Mouse (Mus musculus) forebrain, embryonic 10.5 days (tissue): ENCODE data around the gene Litaf. TPM values are rescaled to one million over a fixed set of nuclear protein-coding genes. Genes with fewer than 3 reads are reported as not detected.

Source experiments
- DNase-seq: peaks from one replicate; pipeline ENCODE4 v3.0.0-alpha.2; 2017; ENCODE audit warnings: low spot score; ENCODE audit errors: extremely low spot score
- H3K27ac ChIP-seq: fragments of 300-500 bp; sonication (generic); 2 replicates; pipeline ENCODE4 v1.5.1; 2016; ENCODE audit warnings: mild to moderate bottlenecking
- H3K27me3 ChIP-seq: fragments of 300-500 bp; sonication (generic); 2 replicates; pipeline ENCODE4 v1.6.1; 2016; ENCODE audit warnings: mild to moderate bottlenecking; ENCODE audit not compliant: poor library complexity, severe bottlenecking
- H3K36me3 ChIP-seq: fragments of 300-500 bp; sonication (generic); replicated peaks from 2 replicates; pipeline ENCODE4 v1.6.1; 2016; ENCODE audit warnings: mild to moderate bottlenecking, moderate library complexity
- H3K4me1 ChIP-seq: fragments of 300-500 bp; sonication (generic); 2 replicates; pipeline ENCODE4 v1.6.1; 2016
- H3K4me3 ChIP-seq: fragments of 300-500 bp; sonication (generic); 2 replicates; pipeline ENCODE4 v1.5.1; 2016; ENCODE audit warnings: mild to moderate bottlenecking, moderate library complexity
- H3K9me3 ChIP-seq: fragments of 300-500 bp; sonication (generic); 2 replicates; pipeline ENCODE4 v1.6.1; 2016; ENCODE audit warnings: mild to moderate bottlenecking, moderate library complexity
- WGBS: fragments of 180-500 bp; shearing (Covaris S2); methylation state at CpG from one replicate; pipeline ENCODE4 v1.1.7; 2016; 5-methylcytosine and 5-hydroxymethylcytosine counted together
- microRNA-seq: library from miRNA; unstranded; fragments of <30 nt; microRNA quantifications from one replicate; pipeline ENCODE4, GENCODE M21; 2017
- polyA plus RNA-seq: library from polyadenylated mRNA; unstranded; fragments of >200 nt; fragmentation: Nextera tagmentation; extraction: Ambion mirVana; gene quantifications from 2 replicates; pipeline ENCODE4 v1.2.1, GENCODE M21; 2016

The Litaf gene
- polyA plus RNA-seq, 1 experiment from 2014 or later: 61.7 TPM

DNA sequence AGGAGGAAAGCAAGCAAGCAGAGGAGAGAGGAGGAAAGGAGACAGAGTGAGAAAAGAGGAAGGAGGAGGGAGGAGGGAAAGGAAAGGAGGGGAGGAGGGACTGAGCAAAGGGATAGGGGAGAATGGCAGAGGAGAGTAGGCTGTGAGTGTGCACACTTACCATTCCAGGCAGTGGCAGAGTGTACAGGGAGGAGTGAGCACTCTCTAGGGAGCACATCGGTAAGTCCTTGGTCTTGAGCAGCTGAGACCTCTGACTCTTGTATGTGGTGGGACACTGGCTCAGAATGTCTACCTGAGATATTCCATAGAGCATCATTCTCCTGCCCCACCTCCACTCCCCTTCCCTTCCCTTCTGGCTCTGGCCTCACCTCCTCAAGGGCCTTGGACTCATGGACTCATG lies 131.9 kb downstream of the Litaf start:
- WGBS: 93% methylated on average over 1 of the region's 1 CpGs
- H3K27ac ChIP-seq: no peak overlapping the region
- no peak overlapping the region for H3K4me3 ChIP-seq
- DNase-seq: no peak
- H3K36me3 ChIP-seq: no peaks in the 10 kb centered on the region
- peaks cover 13% of the 10 kb centered on the region for H3K4me1 ChIP-seq
- no peaks in the 10 kb centered on the region for H3K27me3 ChIP-seq
- peaks cover 13% of the 10 kb centered on the region for H3K9me3 ChIP-seq

DNA sequence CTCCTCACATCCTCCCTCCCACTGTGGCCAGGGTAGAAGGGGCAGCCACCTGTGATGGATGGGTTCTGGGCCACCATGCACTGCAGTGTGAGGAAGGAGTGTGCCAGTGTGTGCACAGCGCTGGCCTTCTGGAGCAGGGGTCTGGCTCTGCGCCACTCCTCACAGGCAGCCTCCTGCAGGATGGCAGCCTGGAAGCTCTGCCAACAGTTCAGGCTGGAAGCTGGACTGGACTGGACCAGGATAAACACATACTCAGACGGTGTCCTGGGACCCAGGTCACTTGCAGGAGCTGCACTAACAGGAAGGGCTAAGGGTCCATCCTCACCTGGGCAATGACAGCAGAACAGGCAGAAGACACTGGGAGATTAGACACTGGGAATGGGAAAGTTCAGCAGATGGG lies 132.6 kb downstream of the Litaf start:
- 90% methylated on average over 3 of the region's 3 CpGs for WGBS

DNA sequence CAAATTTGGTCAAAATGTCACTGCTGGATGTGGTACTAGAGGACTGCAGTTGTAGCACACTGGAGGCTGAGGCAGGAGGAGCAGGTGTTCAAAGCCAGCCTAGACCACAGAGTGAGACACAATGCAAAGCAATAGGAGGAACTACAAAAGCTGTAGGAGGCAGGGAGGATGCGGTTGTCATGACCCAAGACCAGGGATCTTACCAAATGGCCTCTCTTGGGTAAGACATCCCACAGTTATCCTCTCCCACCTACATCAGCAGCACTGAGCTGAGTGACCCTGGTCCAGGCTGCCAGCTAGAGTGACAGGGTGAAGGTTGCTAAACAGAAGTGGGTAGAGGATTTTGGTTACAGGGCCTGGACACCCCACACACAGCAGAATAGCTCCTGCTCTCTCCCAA lies 138.9 kb downstream of the Litaf start:
- H3K36me3 ChIP-seq: no peaks in the 10 kb centered on the region
- peaks cover 13% of the 10 kb centered on the region for H3K9me3 ChIP-seq
- H3K4me3 ChIP-seq: no peak overlapping the region
- no peak for DNase-seq
- H3K27ac ChIP-seq: no peak overlapping the region
- no peaks in the 10 kb centered on the region for H3K4me1 ChIP-seq
- WGBS: 78% methylated on average over 1 of the region's 1 CpGs
- no peaks in the 10 kb centered on the region for H3K27me3 ChIP-seq

More for the DNA sequence above, 132.6 kb downstream of the Litaf start:
- Histone ChIP-seq H3K36me3 (no peaks in the 10 kb centered on the region), H3K27ac (no peak overlapping the region; the same call in 1 of the 2 replicates), H3K9me3 (peaks cover 13% of the 10 kb centered on the region), H3K4me3 (no peak overlapping the region), H3K27me3 (no peaks in the 10 kb centered on the region), H3K4me1 (peaks cover 13% of the 10 kb centered on the region)
- DNase-seq: no peak

DNA sequence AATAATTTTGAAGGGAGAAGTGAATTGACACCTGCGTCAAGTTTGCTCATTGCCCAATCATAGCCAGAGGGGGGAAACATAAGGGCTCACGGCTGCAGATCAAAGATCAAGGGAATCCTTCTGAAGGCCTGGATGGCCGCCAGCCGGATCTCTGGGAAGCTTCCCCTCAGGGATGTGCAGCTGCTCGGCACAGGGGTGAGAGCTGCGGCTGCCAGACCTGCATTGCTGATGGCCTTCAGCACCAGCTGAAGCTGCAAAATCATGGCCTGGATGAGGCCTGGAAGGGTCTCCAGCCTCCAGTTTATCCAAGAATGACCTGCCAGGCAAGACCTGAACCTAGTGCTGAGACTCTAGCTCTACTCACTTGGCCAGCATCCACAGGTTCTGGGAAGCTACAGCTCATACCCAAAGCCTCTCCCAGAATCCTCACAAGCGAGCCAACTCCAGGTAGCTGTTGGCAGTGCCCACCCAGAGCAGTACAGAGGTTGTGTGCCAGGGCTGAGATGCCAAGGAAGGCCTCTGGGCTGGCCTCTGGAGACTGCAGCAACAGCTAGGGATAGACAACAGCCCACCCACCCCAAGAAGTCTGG lies 140.3 kb downstream of the Litaf start:
- H3K27ac ChIP-seq: no peak overlapping the region
- no peaks in the 10 kb centered on the region for H3K27me3 ChIP-seq
- 67% methylated on average over 7 of the region's 7 CpGs for WGBS
- H3K4me1 ChIP-seq: no peaks in the 10 kb centered on the region
- peaks cover 9% of the 10 kb centered on the region for H3K9me3 ChIP-seq
- no peaks in the 10 kb centered on the region for H3K36me3 ChIP-seq
- DNase-seq: no peak
- H3K4me3 ChIP-seq: no peak overlapping the region

DNA sequence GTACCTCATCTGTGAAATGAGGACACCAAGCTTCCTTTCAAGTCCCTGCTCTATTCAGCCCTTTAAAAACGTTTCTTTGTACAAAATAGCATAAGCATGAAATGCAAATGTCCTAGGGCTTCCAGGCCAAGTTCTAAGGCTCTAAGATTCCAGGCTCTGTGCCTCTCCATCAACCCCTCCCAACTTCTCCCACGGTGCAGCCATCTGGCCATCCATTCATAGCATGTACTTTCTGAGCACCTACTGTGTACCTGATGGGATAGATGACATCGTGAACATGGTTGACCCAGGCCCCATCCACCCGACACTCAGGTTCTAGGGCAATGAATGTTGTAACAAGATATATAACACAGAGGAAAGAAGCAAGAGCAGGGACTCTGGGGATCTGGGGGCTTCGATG lies 142.4 kb downstream of the Litaf start:
- Histone ChIP-seq H3K4me1 (no peaks in the 10 kb centered on the region), H3K4me3 (no peak overlapping the region), H3K9me3 (no peaks in the 10 kb centered on the region), H3K27ac (no peak overlapping the region), H3K36me3 (no peaks in the 10 kb centered on the region), H3K27me3 (no peaks in the 10 kb centered on the region)
- 85% methylated on average over 5 of the region's 5 CpGs for whole genome bisulfite sequencing
- no peak for DNase-seq

DNA sequence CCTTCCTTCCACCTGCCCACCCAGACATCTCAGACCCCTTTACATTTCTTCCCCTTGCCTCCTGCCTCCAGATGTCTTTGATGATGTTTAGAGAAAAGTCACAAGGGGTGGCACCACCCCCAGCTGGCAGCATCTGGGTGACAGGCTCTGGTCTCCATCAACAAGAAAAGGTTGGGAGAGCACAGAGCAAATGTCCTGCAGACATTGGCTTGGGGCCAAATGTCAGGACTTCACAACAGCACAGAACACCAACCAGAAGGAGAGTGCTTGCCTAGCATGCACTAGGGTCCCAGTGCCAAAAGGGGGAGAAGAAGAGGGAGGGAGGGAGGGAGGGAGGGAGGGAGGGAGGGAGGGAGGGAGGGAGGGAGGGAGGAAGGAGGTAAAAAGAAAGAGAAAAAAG lies 146.1 kb downstream of the Litaf start:
- Histone ChIP-seq H3K27me3 (no peaks in the 10 kb centered on the region), H3K27ac (no peak overlapping the region), H3K4me1 (no peaks in the 10 kb centered on the region), H3K9me3 (no peaks in the 10 kb centered on the region), H3K4me3 (no peak overlapping the region), H3K36me3 (no peaks in the 10 kb centered on the region)
- no peak for DNase-seq

DNA sequence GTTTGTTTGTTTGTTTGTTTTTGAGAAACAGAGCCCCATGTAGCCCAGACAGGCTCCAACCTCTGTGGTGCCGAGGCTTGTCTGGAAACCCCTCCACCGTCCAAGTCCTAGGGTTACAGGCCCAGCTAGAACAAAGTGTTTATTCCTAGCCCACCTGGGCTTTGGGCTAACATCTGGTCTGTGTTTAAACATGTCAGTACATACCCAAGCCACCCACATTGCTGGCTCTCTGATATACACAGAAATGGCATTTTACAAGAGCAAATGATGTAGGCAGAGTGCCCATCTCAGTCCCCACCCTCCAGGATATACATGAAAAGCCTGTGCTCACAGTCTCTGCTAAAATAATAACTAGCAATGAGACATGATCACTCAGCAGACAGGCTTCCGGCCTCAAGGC lies 149.7 kb downstream of the Litaf start:
- Histone ChIP-seq H3K9me3 (no peaks in the 10 kb centered on the region), H3K27ac (no peak overlapping the region), H3K4me3 (no peak overlapping the region), H3K27me3 (no peaks in the 10 kb centered on the region), H3K36me3 (no peaks in the 10 kb centered on the region), H3K4me1 (no peaks in the 10 kb centered on the region)
- 84% methylated on average over 3 of the region's 3 CpGs for WGBS
- no peak for DNase-seq

DNA sequence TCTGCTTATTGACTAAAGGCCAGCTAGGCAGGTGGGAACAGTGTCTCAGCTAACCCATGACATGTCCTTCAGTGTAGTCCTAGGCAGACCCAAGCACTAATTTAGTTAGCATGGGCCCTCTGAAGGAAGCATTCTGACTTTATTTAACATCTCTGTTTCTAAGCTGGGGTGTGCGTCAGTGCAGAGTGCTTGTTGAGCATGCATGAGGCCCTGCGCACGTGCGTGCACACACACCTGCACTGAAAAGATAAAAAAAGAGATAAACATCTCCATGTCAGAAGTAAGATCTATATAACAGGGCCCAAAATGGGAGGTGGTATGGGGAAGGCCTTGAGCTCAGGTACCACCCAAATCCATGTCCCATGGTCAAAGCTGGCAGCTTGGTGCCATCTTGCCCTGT lies 150.9 kb downstream of the Litaf start:
- H3K9me3 ChIP-seq: no peaks in the 10 kb centered on the region
- no peak overlapping the region for H3K4me3 ChIP-seq
- no peak overlapping the region for H3K27ac ChIP-seq
- H3K4me1 ChIP-seq: no peaks in the 10 kb centered on the region
- WGBS: 98% methylated on average over 4 of the region's 4 CpGs
- DNase-seq: no peak
- no peaks in the 10 kb centered on the region for H3K27me3 ChIP-seq
- H3K36me3 ChIP-seq: no peaks in the 10 kb centered on the region

DNA sequence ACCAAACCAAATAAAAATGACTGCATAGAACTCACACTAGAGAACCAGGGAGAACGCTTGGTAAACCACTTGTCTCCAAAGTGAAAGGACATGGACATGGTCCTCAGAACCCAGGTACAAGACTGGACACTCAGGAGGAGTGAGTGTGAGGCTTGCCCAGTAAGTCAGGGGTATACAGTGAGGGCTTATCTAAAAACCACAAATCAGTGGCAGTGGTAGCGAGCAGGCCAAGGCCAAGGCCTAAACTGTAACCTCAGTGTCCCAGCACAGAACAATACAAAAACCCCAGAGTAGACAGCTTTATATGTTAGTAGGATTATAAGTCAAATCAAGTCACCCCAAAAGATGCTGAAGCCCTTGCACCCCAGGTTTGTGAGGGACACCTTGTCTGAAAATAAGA lies 154.9 kb downstream of the Litaf start:
- Histone ChIP-seq H3K4me3 (no peak overlapping the region), H3K27me3 (no peaks in the 10 kb centered on the region), H3K36me3 (no peaks in the 10 kb centered on the region), H3K4me1 (no peaks in the 10 kb centered on the region; the same call in 1 of the 2 replicates), H3K9me3 (no peaks in the 10 kb centered on the region), H3K27ac (no peak overlapping the region)
- 95% methylated on average over 2 of the region's 2 CpGs for WGBS
- no peak for DNase-seq

DNA sequence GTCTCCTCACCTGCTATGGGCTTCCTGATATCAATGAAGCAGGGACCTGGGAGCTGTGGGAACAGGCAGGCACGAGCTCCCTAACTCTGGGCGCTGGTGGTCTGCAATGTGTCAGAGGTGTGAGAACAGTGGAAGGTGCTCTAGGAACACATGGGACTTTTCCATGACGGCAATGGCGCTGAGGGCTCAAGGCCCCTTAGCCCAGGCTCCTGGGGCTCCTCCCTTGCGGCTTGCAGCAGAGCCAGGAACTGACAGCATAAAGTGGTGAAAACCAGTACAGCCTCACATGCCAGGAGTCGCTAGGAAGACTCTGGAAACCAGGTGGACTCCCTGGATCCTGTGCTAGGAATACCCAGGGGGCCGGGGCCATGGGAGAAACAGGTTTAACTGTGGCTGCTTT lies 155.4 kb downstream of the Litaf start:
- no peaks in the 10 kb centered on the region for H3K36me3 ChIP-seq
- no peaks in the 10 kb centered on the region for H3K9me3 ChIP-seq
- H3K4me1 ChIP-seq: peaks cover 4% of the 10 kb centered on the region; the same call in 1 of the 2 replicates
- no peak for DNase-seq
- no peak overlapping the region for H3K4me3 ChIP-seq
- H3K27me3 ChIP-seq: no peaks in the 10 kb centered on the region
- 87% methylated on average over 7 of the region's 7 CpGs for WGBS
- no peak overlapping the region for H3K27ac ChIP-seq

Small RNAs within 50 kb of the gene (microRNA-seq; reads per million reads assigned to microRNA genes)
- gene Gm26268: not detected

Other genes starting within 250 kb of the Litaf start
- 5.0 and 5.2 TPM in 2 replicates for gene Rmi2, start 231.1 kb downstream of the Litaf start, polyA plus RNA-seq
- 64.9 and 67.0 TPM in 2 replicates for gene Snn, start 5.2 kb downstream of the Litaf start, polyA plus RNA-seq
- 24.0 and 25.1 TPM in 2 replicates for gene Txndc11, start 68.5 kb upstream of the Litaf start, polyA plus RNA-seq
- gene Zc3h7a, start 110.2 kb upstream of the Litaf start, polyA plus RNA-seq: 65.1 and 72.4 TPM in 2 replicates
- 308 and 310 TPM in 2 replicates for gene Rsl1d1, start 137.2 kb upstream of the Litaf start, polyA plus RNA-seq
- 93.2 and 98.4 TPM in 2 replicates for gene Gspt1, start 188.2 kb upstream of the Litaf start, polyA plus RNA-seq
- not detected in 2 replicates for gene Tnfrsf17, start 247.7 kb upstream of the Litaf start, polyA plus RNA-seq